Mouse (Mus musculus): ENCODE results near the gene Chil1. TPM values are rescaled to one million over a fixed set of nuclear protein-coding genes. Genes with fewer than 3 reads are reported as not detected.

Gene Chil1
- total RNA-seq, 2 experiments from 2014 or later: 0.34 to 0.92 TPM

- intact Hi-C loops (cut with DNase I): no loop called here
- no peak for DNase-seq (ENCODE audit: low spot score)
Measured at GRCm38 (mm10) chr1:134168567-134168966, 13.4 kb upstream of the Chil1 start.

- intact Hi-C loops (cut with DNase I): no loop called here
- no peak for DNase-seq (ENCODE audit: low spot score)
Measured at GRCm38 (mm10) chr1:134168985-134169697, 12.8 kb upstream of the Chil1 start.

GRCm38 (mm10) chr1:134173081-134173480 is 8.9 kb upstream of the Chil1 start:
- no peak for DNase-seq (ENCODE audit: low spot score)

GRCm38 (mm10) chr1:134177976-134178375 is 4.0 kb upstream of the Chil1 start:
- intact Hi-C loops (cut with DNase I): no loop called here
- DNase-seq (ENCODE audit: low spot score): no peak

More at GRCm38 (mm10) chr1:134173081-134173480, 8.9 kb upstream of the Chil1 start:
- intact Hi-C loops (cut with DNase I): no loop called here

DNA sequence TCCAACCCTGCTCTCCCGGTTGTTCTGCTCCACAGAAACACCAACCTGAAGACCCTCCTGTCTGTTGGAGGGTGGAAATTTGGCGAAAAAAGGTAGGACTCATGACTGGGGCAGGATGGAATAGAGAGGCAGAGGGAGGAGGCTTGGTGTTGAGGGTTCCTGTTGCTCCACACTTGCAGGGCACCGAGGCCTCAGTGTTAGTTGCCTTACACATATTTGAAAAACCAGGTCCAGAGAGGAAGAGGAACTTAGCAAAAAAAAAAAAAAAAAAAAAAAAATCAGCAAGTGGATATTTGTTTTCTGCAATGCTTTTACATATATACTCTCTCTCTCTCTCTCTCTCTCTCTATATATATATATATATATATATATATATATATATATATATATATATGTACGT is 2.1 kb downstream of the Chil1 start:
- intact Hi-C loops (cut with DNase I): no loop called here

DNA sequence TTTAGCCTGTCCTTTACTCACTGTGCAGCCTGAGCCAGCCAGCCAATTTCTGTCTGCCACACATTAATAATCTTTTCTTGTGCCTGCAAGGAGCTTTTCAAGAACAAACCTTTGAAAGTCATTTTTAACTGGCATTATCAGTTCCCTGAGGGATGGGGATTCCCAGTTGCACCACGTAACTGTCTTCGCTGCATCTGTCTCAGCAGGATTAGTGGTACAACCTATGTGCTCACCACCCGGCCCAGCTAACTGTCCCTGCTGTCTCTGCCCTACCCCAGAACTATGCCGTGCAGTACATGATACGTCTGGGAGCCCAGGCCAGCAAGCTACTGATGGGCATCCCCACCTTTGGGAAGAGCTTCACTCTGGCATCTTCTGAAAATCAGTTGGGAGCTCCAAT is 6.2 kb downstream of the Chil1 start:
- intact Hi-C loops (cut with DNase I): no loop called here
- DNase-seq (ENCODE audit: low spot score): no peak

More for the DNA sequence above, 2.1 kb downstream of the Chil1 start:
- DNase-seq (ENCODE audit: low spot score): no peak

DNA sequence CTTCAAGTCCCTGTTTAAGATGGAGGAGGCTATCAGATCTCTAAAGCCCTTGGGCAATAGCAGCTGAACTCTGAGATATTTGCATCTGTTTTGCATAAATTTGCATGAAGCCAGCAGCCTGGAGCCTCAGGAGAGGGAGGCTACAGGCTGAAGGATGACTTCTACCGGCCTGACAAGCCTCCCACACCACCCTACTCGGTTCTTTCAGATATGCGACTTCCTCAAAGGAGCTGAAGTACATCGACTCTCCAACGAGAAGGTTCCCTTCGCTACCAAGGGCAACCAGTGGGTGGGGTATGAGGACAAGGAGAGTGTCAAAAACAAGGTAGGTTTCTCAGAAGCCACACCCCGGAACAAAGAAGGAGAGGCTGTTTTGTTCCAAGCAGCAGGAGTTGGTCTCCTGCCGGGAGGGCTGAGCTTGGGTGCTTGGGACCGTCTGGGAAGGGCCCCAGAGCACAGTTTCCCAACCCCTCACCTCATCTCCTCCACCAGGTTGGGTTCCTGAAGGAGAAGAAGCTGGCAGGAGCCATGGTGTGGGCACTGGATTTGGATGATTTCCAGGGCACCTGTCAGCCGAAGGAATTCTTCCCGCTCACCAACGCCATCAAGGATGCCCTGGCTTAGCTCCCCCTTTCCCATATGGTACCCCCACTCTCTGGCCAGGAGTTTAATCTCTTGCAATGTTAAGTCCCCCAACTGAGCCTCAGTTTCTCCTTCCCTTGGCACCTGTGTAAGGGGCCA is 7.2 kb downstream of the Chil1 start:
- intact Hi-C loops (cut with DNase I): no loop called here
- no peak for DNase-seq (ENCODE audit: low spot score)

DNA sequence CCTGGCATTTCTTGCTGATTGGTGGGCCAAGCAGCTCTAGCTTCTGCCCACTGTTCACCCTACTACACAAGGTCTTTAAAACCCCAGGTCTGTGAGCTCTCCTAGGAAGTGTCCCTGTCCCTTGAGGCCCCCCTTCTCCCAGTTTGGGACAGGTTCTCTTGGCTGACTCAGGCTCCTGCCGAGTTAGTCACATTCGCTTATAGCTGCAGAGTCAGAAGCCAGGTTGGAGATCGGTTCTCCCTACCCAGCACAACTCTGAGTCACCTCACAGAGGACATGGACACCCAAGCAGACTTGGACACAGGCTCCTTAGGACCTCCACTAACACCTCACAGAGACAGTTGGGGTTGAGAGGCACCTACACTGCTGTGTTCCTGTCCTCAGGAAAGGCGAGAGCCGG is 9.2 kb downstream of the Chil1 start:
- DNase-seq (ENCODE audit: low spot score): no peak
- intact Hi-C loops (cut with DNase I): no loop called here

DNA sequence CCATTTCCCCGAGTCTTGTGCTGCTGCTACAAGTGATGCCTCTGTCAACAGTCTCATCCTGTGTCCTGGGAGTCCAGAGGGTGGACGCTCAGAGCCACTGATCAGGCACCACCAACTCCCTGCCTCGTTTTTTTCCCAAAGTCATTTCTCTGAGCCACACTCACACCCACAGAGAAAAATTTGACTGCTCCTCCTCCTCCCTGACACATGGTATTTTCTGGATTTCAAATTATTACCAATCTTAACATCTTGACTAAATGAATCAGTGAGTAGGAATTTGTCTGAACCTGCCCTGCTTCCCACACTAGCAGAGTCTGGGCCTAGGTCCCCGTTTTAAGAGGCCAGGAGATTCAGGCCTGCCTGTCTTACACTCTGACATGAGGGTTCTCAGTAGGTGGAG is 10.0 kb downstream of the Chil1 start:
- DNase-seq (ENCODE audit: low spot score): no peak
- intact Hi-C loops (cut with DNase I): no loop called here

GRCm38 (mm10) chr1:134193126-134193525 is 11.2 kb downstream of the Chil1 start, which contains the start of gene Mybph:
Mybph (plus strand) TSS chr1:134193448.
- intact Hi-C loops (cut with DNase I): no loop called here
- no peak for DNase-seq (ENCODE audit: low spot score)

DNA sequence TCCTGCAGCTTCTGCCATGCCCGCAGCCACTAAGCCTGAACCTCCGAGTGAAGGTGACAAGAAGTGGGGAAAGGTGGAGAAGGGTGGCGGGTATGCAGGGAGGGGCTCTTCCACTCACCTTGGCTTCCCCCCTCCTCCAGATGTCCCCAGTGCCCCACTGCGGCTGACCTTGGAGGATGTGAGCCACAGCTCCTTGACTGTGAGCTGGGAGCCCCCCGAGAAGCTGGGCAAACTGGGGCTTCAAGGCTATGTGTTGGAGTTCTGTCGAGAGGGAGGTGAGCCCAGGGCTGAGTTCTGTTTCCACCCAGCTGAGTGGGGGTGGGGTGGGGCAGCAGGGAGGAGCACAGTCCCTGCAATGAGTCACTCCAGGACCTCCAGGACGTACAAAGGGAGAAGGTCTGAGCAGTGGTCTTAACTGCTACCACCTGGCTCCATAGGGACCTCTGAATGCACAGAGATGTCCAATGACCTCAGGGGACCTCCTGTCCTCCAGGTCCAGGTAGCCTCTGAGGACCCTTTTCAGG is 11.8 kb downstream of the Chil1 start:
- intact Hi-C loops (cut with DNase I): loop anchor here (2.0 kb wide), 1 partner anchor 43 kb away; no protein-coding TSS in a partner anchor
- DNase-seq (ENCODE audit: low spot score): no peak

GRCm38 (mm10) chr1:134194298-134195022 is 12.5 kb downstream of the Chil1 start:
- intact Hi-C loops (cut with DNase I): loop anchor here (2.0 to 5.0 kb wide), 2 partner anchors 44 to 128 kb away; no protein-coding TSS in a partner anchor
- DNase-seq (ENCODE audit: low spot score): no peak

DNA sequence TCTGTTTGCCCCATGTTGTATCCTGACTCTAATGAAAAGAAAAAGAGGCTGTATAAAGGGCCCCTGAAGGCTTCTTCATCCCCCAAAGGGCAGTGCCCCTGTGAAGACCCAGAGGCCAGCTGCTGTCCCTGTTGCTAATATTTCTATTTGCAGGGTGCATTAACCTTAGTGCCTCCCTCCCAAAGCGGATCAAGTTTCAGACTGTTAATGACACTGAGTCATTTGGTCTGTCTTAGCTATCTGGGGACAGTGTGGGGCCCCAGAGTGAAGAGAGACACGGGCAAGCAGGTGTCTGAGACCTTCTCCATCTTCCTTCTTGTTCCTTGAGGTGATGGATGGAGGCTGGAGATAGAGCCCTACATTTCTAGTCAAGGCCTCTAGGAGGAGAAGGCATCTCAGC is 13.1 kb downstream of the Chil1 start:
- DNase-seq (ENCODE audit: low spot score): no peak
- intact Hi-C loops (cut with DNase I): loop anchor here (2.0 to 5.0 kb wide), 2 partner anchors 44 to 127 kb away; no protein-coding TSS in a partner anchor

DNA sequence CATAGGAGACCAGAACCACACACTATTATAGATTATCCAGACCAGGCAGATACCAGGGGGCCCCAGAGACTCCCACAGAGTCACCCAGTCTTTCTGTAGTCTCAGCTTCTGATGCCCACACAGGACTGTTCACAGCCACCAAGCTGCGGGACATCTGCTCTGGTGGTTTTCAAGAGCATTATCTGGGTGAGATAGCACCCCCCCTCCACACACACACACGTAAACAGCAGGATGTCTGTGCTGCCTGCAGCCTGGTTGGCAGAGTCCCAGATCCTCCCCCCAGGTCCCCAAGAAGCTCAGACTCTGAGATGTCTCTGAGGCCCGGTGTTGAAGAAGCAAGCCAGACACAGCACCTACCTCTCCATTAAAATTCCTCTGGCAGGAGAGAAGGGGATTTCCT is 13.6 kb downstream of the Chil1 start:
- no peak for DNase-seq (ENCODE audit: low spot score)
- intact Hi-C loops (cut with DNase I): loop anchor here (2.0 to 5.0 kb wide), 2 partner anchors 45 to 127 kb away; no protein-coding TSS in a partner anchor

- no peak for DNase-seq (ENCODE audit: low spot score)
- intact Hi-C loops (cut with DNase I): loop anchor here (1.0 to 5.0 kb wide), 3 partner anchors 45 to 126 kb away; no protein-coding TSS in a partner anchor
Measured at GRCm38 (mm10) chr1:134195979-134196378, 14.0 kb downstream of the Chil1 start.

- intact Hi-C loops (cut with DNase I): loop anchor here (1.0 to 5.0 kb wide), 2 partner anchors 48 to 126 kb away; no protein-coding TSS in a partner anchor
Measured at GRCm38 (mm10) chr1:134196386-134196785, 14.4 kb downstream of the Chil1 start.

GRCm38 (mm10) chr1:134197325-134197982 is 15.5 kb downstream of the Chil1 start:
- intact Hi-C loops (cut with DNase I): loop anchor here (5.0 kb wide), 1 partner anchor 125 kb away; no protein-coding TSS in a partner anchor

More at GRCm38 (mm10) chr1:134196386-134196785, 14.4 kb downstream of the Chil1 start:
- peak; percentile 32 for DNase-seq (ENCODE audit: low spot score)

DNA sequence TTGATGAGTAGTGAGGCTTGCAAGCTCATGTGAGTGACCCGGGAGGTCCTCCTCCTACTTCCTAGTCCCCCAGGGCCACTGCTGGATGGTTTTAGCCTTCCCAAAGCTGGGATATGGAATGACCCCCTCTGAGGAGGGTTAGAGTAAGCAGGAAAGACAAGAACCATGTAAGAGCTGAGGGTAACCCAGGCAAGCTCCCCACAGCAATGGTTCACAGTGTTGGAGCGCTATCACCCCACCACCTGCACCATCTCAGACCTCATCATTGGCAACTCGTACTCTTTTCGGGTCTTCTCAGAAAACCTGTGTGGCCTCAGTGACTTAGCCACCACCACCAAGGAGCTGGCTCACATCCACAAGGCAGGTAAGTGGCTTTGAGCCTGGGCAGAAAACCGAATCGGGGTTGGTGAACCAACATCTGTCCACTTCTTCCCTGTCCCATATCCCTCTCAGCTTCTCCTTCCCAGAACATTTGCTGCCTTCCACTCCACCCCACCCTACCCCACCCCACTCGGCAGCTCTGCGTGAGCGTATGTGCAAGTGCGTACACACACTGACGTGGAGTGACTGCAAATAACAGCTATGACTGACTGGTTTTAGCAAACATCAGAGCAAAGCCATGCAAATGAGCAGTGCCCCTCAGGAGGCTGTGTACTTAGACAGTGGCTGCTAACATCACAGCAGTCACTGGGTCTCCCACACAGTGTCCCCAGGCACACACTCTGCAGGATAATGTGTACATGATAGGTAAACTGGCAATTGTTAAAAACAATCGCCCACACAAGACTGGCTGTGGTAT is 16.4 kb downstream of the Chil1 start:
- DNase-seq (ENCODE audit: low spot score): no peak
- intact Hi-C loops (cut with DNase I): loop anchor here (5.0 kb wide), 1 partner anchor 124 kb away; no protein-coding TSS in a partner anchor

More at GRCm38 (mm10) chr1:134197325-134197982, 15.5 kb downstream of the Chil1 start:
- DNase-seq (ENCODE audit: low spot score): no peak

All from heart, postnatal 25 days (tissue).